Mouse (Mus musculus): ENCODE measurements around the gene Mylk. TPM values are rescaled to one million over a fixed set of nuclear protein-coding genes. Genes with fewer than 3 reads are reported as not detected.
A peak's percentile ranks its signal among the peaks of the same experiment; 100 is the strongest.

Gene Mylk
- polyA plus RNA-seq, 1 experiment from 2014 or later: 262 TPM

GRCm38 (mm10) chr16:34924324-34924723, 179.3 kb downstream of the Mylk start:
- Histone ChIP-seq H3K4me3 (ENCODE audit: low read depth, low read length) (peak overlapping the region; percentile 34), H3K4me2 (replicated peaks; ENCODE audit: low read depth, low read length) (peak overlapping the region; percentile 53), H3K27ac (ENCODE audit: low read length) (peak overlapping the region; percentile 10; the same call in 1 of the 2 replicates), H3K4me1 (ENCODE audit: control insufficient read depth, insufficient read depth, low read length) (peaks cover 66% of the 10 kb centered on the region), H3K27me3 (ENCODE audit: control insufficient read depth, insufficient read depth, low read length) (no peaks in the 10 kb centered on the region), H3K36me3 (ENCODE audit: control insufficient read depth, insufficient read depth, low read length) (peaks cover under 1% of the 10 kb centered on the region; the same call in 1 of the 2 replicates), H3K9me3 (ENCODE audit: control insufficient read depth, low read depth, low read length) (no peaks in the 10 kb centered on the region), H3K9ac (replicated peaks; ENCODE audit: low read depth, low read length) (0 out of 2 replicates have a peak overlapping the region, but pooled peaks have one; percentile 18)
- WGBS: 74% methylated on average over 5 of the region's 5 CpGs
- ATAC-seq (ENCODE audit: insufficient number of reproducible peaks, insufficient read depth, low FRiP score, low read depth): no peak

- Histone ChIP-seq H3K9me3 (ENCODE audit: control insufficient read depth, low read depth, low read length) (no peaks in the 10 kb centered on the region), H3K9ac (replicated peaks; ENCODE audit: low read depth, low read length) (0 out of 2 replicates have a peak overlapping the region, but pooled peaks have one; percentile 2), H3K27ac (ENCODE audit: low read length) (peak overlapping the region; percentile 63; the same call in 1 of the 2 replicates), H3K4me1 (ENCODE audit: control insufficient read depth, insufficient read depth, low read length) (peaks cover 63% of the 10 kb centered on the region), H3K4me3 (ENCODE audit: low read depth, low read length) (peak overlapping the region; percentile 5; the same call in 1 of the 2 replicates), H3K36me3 (ENCODE audit: control insufficient read depth, insufficient read depth, low read length) (peaks cover 4% of the 10 kb centered on the region; the same call in 1 of the 2 replicates), H3K27me3 (ENCODE audit: control insufficient read depth, insufficient read depth, low read length) (no peaks in the 10 kb centered on the region), H3K4me2 (replicated peaks; ENCODE audit: low read depth, low read length) (peak overlapping the region; percentile 53)
- WGBS: 53% methylated on average over 6 of the region's 6 CpGs
- ATAC-seq (ENCODE audit: insufficient number of reproducible peaks, insufficient read depth, low FRiP score, low read depth): no peak
Observed at GRCm38 (mm10) chr16:34924937-34925618, 180.1 kb downstream of the Mylk start.

- H3K9ac ChIP-seq (replicated peaks; ENCODE audit: low read depth, low read length): no peak overlapping the region
- peaks cover 4% of the 10 kb centered on the region; the same call in 1 of the 2 replicates for H3K36me3 ChIP-seq (ENCODE audit: control insufficient read depth, insufficient read depth, low read length)
- 63% methylated on average over 9 of the region's 9 CpGs for WGBS
- H3K27ac ChIP-seq (ENCODE audit: low read length): peak overlapping the region; percentile 21; the same call in 1 of the 2 replicates
- no peak overlapping the region for H3K4me2 ChIP-seq (replicated peaks; ENCODE audit: low read depth, low read length)
- H3K27me3 ChIP-seq (ENCODE audit: control insufficient read depth, insufficient read depth, low read length): no peaks in the 10 kb centered on the region
- ATAC-seq (ENCODE audit: insufficient number of reproducible peaks, insufficient read depth, low FRiP score, low read depth): no peak
- no peak overlapping the region for H3K4me3 ChIP-seq (ENCODE audit: low read depth, low read length)
- H3K9me3 ChIP-seq (ENCODE audit: control insufficient read depth, low read depth, low read length): no peaks in the 10 kb centered on the region
- peaks cover 49% of the 10 kb centered on the region for H3K4me1 ChIP-seq (ENCODE audit: control insufficient read depth, insufficient read depth, low read length)
Observed at GRCm38 (mm10) chr16:34926531-34927435, 181.8 kb downstream of the Mylk start.

- WGBS: 81% methylated on average over 8 of the region's 8 CpGs
- no peak overlapping the region for H3K4me2 ChIP-seq (replicated peaks; ENCODE audit: low read depth, low read length)
- H3K4me3 ChIP-seq (ENCODE audit: low read depth, low read length): no peak overlapping the region
- peaks cover 28% of the 10 kb centered on the region for H3K4me1 ChIP-seq (ENCODE audit: control insufficient read depth, insufficient read depth, low read length)
- H3K9ac ChIP-seq (replicated peaks; ENCODE audit: low read depth, low read length): no peak overlapping the region
- H3K27ac ChIP-seq (ENCODE audit: low read length): no peak overlapping the region; the same call in 1 of the 2 replicates
- no peaks in the 10 kb centered on the region for H3K9me3 ChIP-seq (ENCODE audit: control insufficient read depth, low read depth, low read length)
- ATAC-seq (ENCODE audit: insufficient number of reproducible peaks, insufficient read depth, low FRiP score, low read depth): no peak
- H3K36me3 ChIP-seq (ENCODE audit: control insufficient read depth, insufficient read depth, low read length): peaks cover 4% of the 10 kb centered on the region; the same call in 1 of the 2 replicates
- H3K27me3 ChIP-seq (ENCODE audit: control insufficient read depth, insufficient read depth, low read length): no peaks in the 10 kb centered on the region
Observed at GRCm38 (mm10) chr16:34929686-34930085, 184.7 kb downstream of the Mylk start.

GRCm38 (mm10) chr16:34930110-34930509, 185.1 kb downstream of the Mylk start:
- Histone ChIP-seq H3K9ac (replicated peaks; ENCODE audit: low read depth, low read length) (no peak overlapping the region), H3K27me3 (ENCODE audit: control insufficient read depth, insufficient read depth, low read length) (no peaks in the 10 kb centered on the region), H3K36me3 (ENCODE audit: control insufficient read depth, insufficient read depth, low read length) (peaks cover 4% of the 10 kb centered on the region; the same call in 1 of the 2 replicates), H3K27ac (ENCODE audit: low read length) (no peak overlapping the region; the same call in 1 of the 2 replicates), H3K9me3 (ENCODE audit: control insufficient read depth, low read depth, low read length) (no peaks in the 10 kb centered on the region), H3K4me3 (ENCODE audit: low read depth, low read length) (no peak overlapping the region), H3K4me2 (replicated peaks; ENCODE audit: low read depth, low read length) (no peak overlapping the region), H3K4me1 (ENCODE audit: control insufficient read depth, insufficient read depth, low read length) (peaks cover 26% of the 10 kb centered on the region)
- WGBS: 71% methylated on average over 7 of the region's 7 CpGs
- ATAC-seq (ENCODE audit: insufficient number of reproducible peaks, insufficient read depth, low FRiP score, low read depth): no peak

- H3K36me3 ChIP-seq (ENCODE audit: control insufficient read depth, insufficient read depth, low read length): peaks cover 4% of the 10 kb centered on the region; the same call in 1 of the 2 replicates
- H3K9me3 ChIP-seq (ENCODE audit: control insufficient read depth, low read depth, low read length): no peaks in the 10 kb centered on the region
- H3K4me3 ChIP-seq (ENCODE audit: low read depth, low read length): no peak overlapping the region
- no peak for ATAC-seq (ENCODE audit: insufficient number of reproducible peaks, insufficient read depth, low FRiP score, low read depth)
- 42% methylated on average over 2 of the region's 2 CpGs for WGBS
- H3K4me1 ChIP-seq (ENCODE audit: control insufficient read depth, insufficient read depth, low read length): peaks cover 27% of the 10 kb centered on the region
- no peak overlapping the region for H3K4me2 ChIP-seq (replicated peaks; ENCODE audit: low read depth, low read length)
- H3K27me3 ChIP-seq (ENCODE audit: control insufficient read depth, insufficient read depth, low read length): no peaks in the 10 kb centered on the region
- no peak overlapping the region for H3K27ac ChIP-seq (ENCODE audit: low read length)
- H3K9ac ChIP-seq (replicated peaks; ENCODE audit: low read depth, low read length): no peak overlapping the region
Observed at GRCm38 (mm10) chr16:34931306-34931705, 186.3 kb downstream of the Mylk start.

GRCm38 (mm10) chr16:34933173-34933572, 188.2 kb downstream of the Mylk start:
- H3K27ac ChIP-seq (ENCODE audit: low read length): no peak overlapping the region
- ATAC-seq (ENCODE audit: insufficient number of reproducible peaks, insufficient read depth, low FRiP score, low read depth): no peak
- peaks cover 4% of the 10 kb centered on the region; the same call in 1 of the 2 replicates for H3K36me3 ChIP-seq (ENCODE audit: control insufficient read depth, insufficient read depth, low read length)
- WGBS: 50% methylated on average over 4 of the region's 4 CpGs
- no peak overlapping the region for H3K4me3 ChIP-seq (ENCODE audit: low read depth, low read length)
- no peaks in the 10 kb centered on the region for H3K27me3 ChIP-seq (ENCODE audit: control insufficient read depth, insufficient read depth, low read length)
- H3K4me2 ChIP-seq (replicated peaks; ENCODE audit: low read depth, low read length): no peak overlapping the region
- no peak overlapping the region for H3K9ac ChIP-seq (replicated peaks; ENCODE audit: low read depth, low read length)
- H3K4me1 ChIP-seq (ENCODE audit: control insufficient read depth, insufficient read depth, low read length): peaks cover 30% of the 10 kb centered on the region
- H3K9me3 ChIP-seq (ENCODE audit: control insufficient read depth, low read depth, low read length): no peaks in the 10 kb centered on the region

GRCm38 (mm10) chr16:34934486-34934885, 189.5 kb downstream of the Mylk start:
- no peaks in the 10 kb centered on the region for H3K9me3 ChIP-seq (ENCODE audit: control insufficient read depth, low read depth, low read length)
- no peak overlapping the region for H3K27ac ChIP-seq (ENCODE audit: low read length)
- H3K4me2 ChIP-seq (replicated peaks; ENCODE audit: low read depth, low read length): no peak overlapping the region
- no peak overlapping the region for H3K4me3 ChIP-seq (ENCODE audit: low read depth, low read length)
- H3K9ac ChIP-seq (replicated peaks; ENCODE audit: low read depth, low read length): no peak overlapping the region
- 61% methylated on average over 6 of the region's 6 CpGs for WGBS
- H3K36me3 ChIP-seq (ENCODE audit: control insufficient read depth, insufficient read depth, low read length): peaks cover 5% of the 10 kb centered on the region
- no peaks in the 10 kb centered on the region for H3K27me3 ChIP-seq (ENCODE audit: control insufficient read depth, insufficient read depth, low read length)
- H3K4me1 ChIP-seq (ENCODE audit: control insufficient read depth, insufficient read depth, low read length): peaks cover 31% of the 10 kb centered on the region
- no peak for ATAC-seq (ENCODE audit: insufficient number of reproducible peaks, insufficient read depth, low FRiP score, low read depth)
